Mouse (Mus musculus) lung, postnatal 0 days (tissue): ENCODE measurements around the gene Aes. TPM values are rescaled to one million over a fixed set of nuclear protein-coding genes. Genes with fewer than 3 reads are reported as not detected.
A peak's percentile ranks its signal among the peaks of the same experiment; 100 is the strongest.

Experiments used
- ATAC-seq: fragments of 200-750 bp; cut with Nextera tagmentation; 2 replicates; pipeline ENCODE4 v1.8.0; 2017; ENCODE audit warnings: moderate library complexity
- DNase-seq: peaks from one replicate; pipeline ENCODE4 v3.0.0-alpha.2; 2016; ENCODE audit warnings: low spot score
- H3K27ac ChIP-seq: fragments of 300-500 bp; sonication (generic); 2 replicates; pipeline ENCODE4 v1.5.1; 2014; ENCODE audit warnings: antibody characterized with exemption, mild to moderate bottlenecking, low read length, mixed read lengths
- H3K27me3 ChIP-seq: fragments of 300-500 bp; sonication (generic); replicated peaks from 2 replicates; pipeline ENCODE4 v1.6.1; 2014; ENCODE audit warnings: low read length, mixed read lengths; ENCODE audit not compliant: insufficient read depth
- H3K36me3 ChIP-seq: fragments of 300-500 bp; sonication (generic); 2 replicates; pipeline ENCODE4 v1.6.1; 2014; ENCODE audit warnings: low read length, mixed read lengths; ENCODE audit not compliant: insufficient read depth
- H3K4me1 ChIP-seq: fragments of 300-500 bp; sonication (generic); 2 replicates; pipeline ENCODE4 v1.6.1; 2014; ENCODE audit warnings: antibody characterized with exemption, low read depth, low read length, mixed read lengths; ENCODE audit not compliant: insufficient read depth
- H3K4me2 ChIP-seq: fragments of 300-500 bp; sonication (generic); replicated peaks from 2 replicates; pipeline ENCODE4 v1.6.1; 2014; ENCODE audit warnings: low read depth, mild to moderate bottlenecking, low read length, moderate library complexity, mixed read lengths
- H3K4me3 ChIP-seq: fragments of 300-500 bp; sonication (generic); 2 replicates; pipeline ENCODE4 v1.5.1; 2014; ENCODE audit warnings: low read depth, low read length
- H3K9ac ChIP-seq: fragments of 300-500 bp; sonication (generic); replicated peaks from 2 replicates; pipeline ENCODE4 v1.6.1; 2014; ENCODE audit warnings: low read depth, mild to moderate bottlenecking
- H3K9me3 ChIP-seq: fragments of 300-500 bp; sonication (generic); 2 replicates; pipeline ENCODE4 v1.6.1; 2016; ENCODE audit warnings: low read length, mixed read lengths
- CTCF ChIP-seq: IDR thresholded peaks from 2 replicates; pipeline ENCODE4 v1.5.1; 2016; ENCODE audit warnings: antibody characterized with exemption, mild to moderate bottlenecking
- EP300 ChIP-seq: IDR thresholded peaks from 2 replicates; pipeline ENCODE4 v1.6.1; 2016; ENCODE audit warnings: antibody characterized with exemption, mild to moderate bottlenecking, control low read depth
- WGBS: fragments of 180-500 bp; shearing (Covaris S2); extraction: QIAGEN DNeasy Blood & Tissue Kit; methylation state at CpG from one replicate; pipeline ENCODE4 v1.1.7; 2014; 5-methylcytosine and 5-hydroxymethylcytosine counted together
- polyA plus RNA-seq: library from polyadenylated mRNA; unstranded; fragments of >200 nt; fragmentation: Nextera tagmentation; extraction: Ambion mirVana; gene quantifications from 2 replicates; pipeline ENCODE4 v1.2.1, GENCODE M21; 2015

Aes gene
- polyA plus RNA-seq, 1 experiment from 2014 or later = 473 TPM

GRCm38 (mm10) chr10:81542727-81543460 is 16.4 kb upstream of the Aes start:
- WGBS = 71% methylated on average over 7 of the region's 7 CpGs
- H3K4me2 ChIP-seq = no peak overlapping the region
- H3K9me3 ChIP-seq = no peaks in the 10 kb centered on the region
- H3K27ac ChIP-seq = peak overlapping the region; percentile 64; the same call in 1 of the 2 replicates
- ATAC-seq = no peak
- no peak for DNase-seq
- H3K4me3 ChIP-seq = no peak overlapping the region
- no peaks in the 10 kb centered on the region for H3K27me3 ChIP-seq
- H3K36me3 ChIP-seq = no peaks in the 10 kb centered on the region
- TF ChIP-seq EP300 = no peak
- TF ChIP-seq CTCF = no peak
- H3K4me1 ChIP-seq = peaks cover 23% of the 10 kb centered on the region; the same call in 1 of the 2 replicates
- 0 out of 2 replicates have a peak overlapping the region, but pooled peaks have one; percentile 40 for H3K9ac ChIP-seq

GRCm38 (mm10) chr10:81543633-81544032 is 15.7 kb upstream of the Aes start:
- Histone ChIP-seq H3K36me3 (no peaks in the 10 kb centered on the region), H3K4me1 (peaks cover 23% of the 10 kb centered on the region; the same call in 1 of the 2 replicates), H3K9ac (peak overlapping the region; percentile 82), H3K9me3 (no peaks in the 10 kb centered on the region), H3K27me3 (no peaks in the 10 kb centered on the region), H3K4me3 (peak overlapping the region; percentile 82; the same call in 1 of the 2 replicates), H3K27ac (0 out of 2 replicates have a peak overlapping the region, but pooled peaks have one; percentile 45), H3K4me2 (peak overlapping the region; percentile 96)
- TF ChIP-seq CTCF (no peak), EP300 (no peak)
- no peak for DNase-seq
- ATAC-seq = no peak
- WGBS = 56% methylated on average over 1 of the region's 1 CpGs

DNA sequence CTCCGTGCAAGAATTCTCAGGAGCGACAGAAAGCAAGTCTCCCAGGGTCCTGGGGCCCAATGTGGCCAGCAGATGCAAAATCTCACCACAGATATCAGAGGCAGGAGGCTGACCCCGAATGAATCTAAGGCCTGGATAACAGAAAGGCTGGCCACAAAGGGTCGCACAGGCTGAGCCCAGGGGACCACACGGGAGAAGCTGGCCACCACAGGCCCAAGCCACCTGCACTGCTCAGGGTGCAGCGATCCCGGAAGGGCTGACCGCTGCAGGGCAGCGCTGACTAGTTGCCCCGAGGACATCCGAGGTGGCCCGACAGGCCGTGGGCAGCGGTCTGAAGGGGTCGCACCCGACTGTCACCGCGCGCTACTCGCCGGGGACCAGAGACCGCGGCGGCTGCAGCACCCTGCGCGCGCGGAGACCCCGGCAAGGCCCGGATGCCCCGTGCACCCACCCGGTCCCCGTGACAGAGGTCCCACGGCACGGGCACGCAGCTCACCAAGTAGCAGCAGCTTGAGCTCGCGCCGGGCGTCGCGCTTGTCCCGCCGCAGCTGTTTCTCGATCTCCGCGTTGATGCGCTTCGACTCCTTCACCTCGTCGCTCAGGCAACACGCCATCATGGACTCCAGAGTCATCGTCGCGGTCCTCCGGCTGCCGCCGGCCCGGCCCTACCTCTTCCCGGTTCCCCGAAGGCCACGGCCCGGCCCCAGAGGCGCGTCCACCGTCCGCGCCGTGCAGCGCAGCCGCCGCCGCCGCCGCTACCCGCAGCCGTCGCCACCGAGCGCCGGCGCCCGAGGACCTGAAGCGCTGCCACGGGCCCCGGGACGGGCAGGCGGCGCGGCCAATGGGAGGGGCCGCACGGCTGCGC is 14.8 kb upstream of the Aes start:
- H3K4me2 ChIP-seq = peak overlapping the region; percentile 96
- H3K27me3 ChIP-seq = no peaks in the 10 kb centered on the region
- H3K27ac ChIP-seq = peak overlapping the region; percentile 45
- peaks cover 23% of the 10 kb centered on the region; the same call in 1 of the 2 replicates for H3K4me1 ChIP-seq
- peak overlapping the region; percentile 82 for H3K4me3 ChIP-seq
- H3K9ac ChIP-seq = peak overlapping the region; percentile 82
- no peaks in the 10 kb centered on the region for H3K36me3 ChIP-seq
- no peak for TF ChIP-seq EP300
- TF ChIP-seq CTCF = no peak
- no peak for DNase-seq
- H3K9me3 ChIP-seq = no peaks in the 10 kb centered on the region
- peak; percentile 17 for ATAC-seq
- under 1% methylated on average over 86 of the region's 93 CpGs for WGBS

- WGBS = under 1% methylated on average over 51 of the region's 59 CpGs
- ATAC-seq = peak; percentile 97
- H3K4me2 ChIP-seq = peak within 1 kb of the TSS; percentile 96
- no peaks in the 10 kb centered on the region for H3K9me3 ChIP-seq
- peak; percentile 99 for DNase-seq
- peaks cover 23% of the 10 kb centered on the region; the same call in 1 of the 2 replicates for H3K4me1 ChIP-seq
- no peak for TF ChIP-seq CTCF
- no peak for TF ChIP-seq EP300
- H3K9ac ChIP-seq = peak within 1 kb of the TSS; percentile 82
- peak within 1 kb of the TSS; percentile 82 for H3K4me3 ChIP-seq
- H3K27ac ChIP-seq = peak within 1 kb of the TSS; percentile 48
- no peaks in the 10 kb centered on the region for H3K27me3 ChIP-seq
- H3K36me3 ChIP-seq = no peaks in the 10 kb centered on the region
These were observed 14.0 kb upstream of the Aes start, which contains the start of gene Gna11 for GRCm38 (mm10) chr10:81545161-81545747. Gene Gna11, minus strand, starts transcription at chr10:81545190.

GRCm38 (mm10) chr10:81546332-81546731 is 13.0 kb upstream of the Aes start:
- TF ChIP-seq CTCF (no peak), EP300 (no peak)
- no peak overlapping the region for H3K4me3 ChIP-seq
- H3K27ac ChIP-seq = peak overlapping the region; percentile 32; the same call in 1 of the 2 replicates
- no peak overlapping the region for H3K4me2 ChIP-seq
- DNase-seq (peak; percentile 33), ATAC-seq (no peak)
- 59% methylated on average over 5 of the region's 5 CpGs for WGBS
- H3K9ac ChIP-seq = no peak overlapping the region
- H3K36me3 ChIP-seq = no peaks in the 10 kb centered on the region
- H3K9me3 ChIP-seq = no peaks in the 10 kb centered on the region
- no peaks in the 10 kb centered on the region for H3K27me3 ChIP-seq
- peaks cover 24% of the 10 kb centered on the region; the same call in 1 of the 2 replicates for H3K4me1 ChIP-seq
